Mouse (Mus musculus) forebrain, embryonic 11.5 days (tissue): ENCODE results near the gene 1700025G04Rik. TPM values are rescaled to one million over a fixed set of nuclear protein-coding genes. Genes with fewer than 3 reads are reported as not detected.

Experiments
- ATAC-seq: fragments of 200-750 bp; cut with Nextera tagmentation; replicated peaks from 2 replicates; pipeline ENCODE4 v1.8.0; 2017; ENCODE audit warnings: moderate TSS enrichment; ENCODE audit not compliant: low FRiP score
- DNase-seq: peaks from one replicate; pipeline ENCODE4 v3.0.0-alpha.2; 2017; ENCODE audit warnings: low spot score
- H3K27ac ChIP-seq: fragments of 300-500 bp; sonication (generic); 2 replicates; pipeline ENCODE4 v1.5.1; 2014; ENCODE audit warnings: low read depth, low read length
- H3K27me3 ChIP-seq: fragments of 300-500 bp; sonication (generic); 2 replicates; pipeline ENCODE4 v1.6.1; 2014; ENCODE audit warnings: mild to moderate bottlenecking, low read length, mixed read lengths; ENCODE audit not compliant: control insufficient read depth, insufficient read depth
- H3K36me3 ChIP-seq: fragments of 300-500 bp; sonication (generic); 2 replicates; pipeline ENCODE4 v1.6.1; 2014; ENCODE audit warnings: mild to moderate bottlenecking, low read length, moderate library complexity, mixed read lengths; ENCODE audit not compliant: control insufficient read depth, insufficient read depth
- H3K4me1 ChIP-seq: fragments of 300-500 bp; sonication (generic); replicated peaks from 2 replicates; pipeline ENCODE4 v1.6.1; 2014; ENCODE audit warnings: low read length, mixed read lengths; ENCODE audit not compliant: control insufficient read depth, insufficient read depth
- H3K4me2 ChIP-seq: fragments of 300-500 bp; sonication (generic); 2 replicates; pipeline ENCODE4 v1.6.1; 2014; ENCODE audit warnings: low read depth, mild to moderate bottlenecking, low read length, moderate library complexity, mixed read lengths; ENCODE audit not compliant: severe bottlenecking
- H3K4me3 ChIP-seq: fragments of 300-500 bp; sonication (generic); 2 replicates; pipeline ENCODE4 v1.5.1; 2014; ENCODE audit warnings: low read depth, low read length
- H3K9ac ChIP-seq: fragments of 300-500 bp; sonication (generic); 2 replicates; pipeline ENCODE4 v1.6.1; 2014; ENCODE audit warnings: low read length
- H3K9me3 ChIP-seq: fragments of 300-500 bp; sonication (generic); 2 replicates; pipeline ENCODE4 v1.6.1; 2016; ENCODE audit warnings: low read length, mixed read lengths; ENCODE audit not compliant: control insufficient read depth
- WGBS: fragments of 180-500 bp; shearing (Covaris S2); extraction: QIAGEN DNeasy Blood & Tissue Kit; methylation state at CpG from one replicate; pipeline ENCODE4 v1.1.7; 2014; 5-methylcytosine and 5-hydroxymethylcytosine counted together
- polyA plus RNA-seq: library from polyadenylated mRNA; unstranded; fragments of >200 nt; fragmentation: Nextera tagmentation; extraction: Ambion mirVana; gene quantifications from 2 replicates; pipeline ENCODE4 v1.2.1, GENCODE M21; 2014

1700025G04Rik gene
- polyA plus RNA-seq, 1 experiment from 2014 or later, result 25.6 TPM

DNA sequence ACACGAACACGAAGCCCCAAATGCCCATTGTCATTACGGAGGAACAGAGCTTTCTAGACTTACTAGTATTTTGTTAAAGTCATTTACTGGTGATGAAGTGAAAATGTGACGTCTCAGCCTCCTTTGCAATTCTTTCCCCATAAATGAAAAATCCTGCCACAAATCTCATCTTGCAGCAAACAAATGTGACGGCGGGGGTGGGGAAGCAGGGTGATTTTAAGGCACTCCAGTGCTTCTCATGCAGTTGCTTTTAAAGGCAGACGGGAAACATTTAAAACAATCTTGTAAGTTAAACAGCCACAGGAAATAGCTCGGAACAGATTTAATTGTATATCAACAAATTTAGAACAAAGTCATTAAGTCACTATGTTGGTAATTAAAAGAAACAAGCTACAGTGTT is 163.1 kb downstream of the 1700025G04Rik start:
- Histone ChIP-seq H3K4me3 (no peak overlapping the region), H3K9ac (no peak overlapping the region), H3K27me3 (no peaks in the 10 kb centered on the region), H3K9me3 (no peaks in the 10 kb centered on the region), H3K36me3 (no peaks in the 10 kb centered on the region), H3K4me1 (no peaks in the 10 kb centered on the region), H3K4me2 (no peak overlapping the region), H3K27ac (no peak overlapping the region)
- peak; percentile 41 for DNase-seq
- WGBS, result 88% methylated on average over 8 of the region's 8 CpGs
- no peak for ATAC-seq

DNA sequence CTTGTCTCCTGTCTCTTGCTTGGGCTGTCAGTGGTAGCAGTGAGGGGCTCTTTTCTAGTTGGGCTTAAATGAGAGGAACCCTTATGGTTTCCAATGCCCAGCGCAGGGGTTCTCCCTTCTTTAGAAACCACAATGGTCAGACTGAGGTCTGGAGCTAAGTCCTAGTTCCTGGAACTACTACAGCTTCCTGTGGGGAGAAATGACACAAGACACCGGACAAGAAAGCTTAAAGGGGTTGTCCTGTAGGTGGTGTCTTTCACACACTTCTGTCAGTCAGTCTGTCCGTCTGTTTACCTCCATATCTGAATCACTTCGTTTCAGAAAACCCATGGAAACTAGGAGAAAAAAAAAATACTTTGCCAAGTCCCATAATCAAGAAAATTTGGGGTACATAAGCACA is 163.8 kb downstream of the 1700025G04Rik start:
- DNase-seq (no peak), ATAC-seq (no peak)
- Histone ChIP-seq H3K27ac (no peak overlapping the region), H3K9me3 (no peaks in the 10 kb centered on the region), H3K4me1 (no peaks in the 10 kb centered on the region), H3K9ac (no peak overlapping the region), H3K36me3 (no peaks in the 10 kb centered on the region), H3K4me2 (no peak overlapping the region), H3K4me3 (no peak overlapping the region), H3K27me3 (no peaks in the 10 kb centered on the region)
- WGBS, result 74% methylated on average over 4 of the region's 4 CpGs

DNA sequence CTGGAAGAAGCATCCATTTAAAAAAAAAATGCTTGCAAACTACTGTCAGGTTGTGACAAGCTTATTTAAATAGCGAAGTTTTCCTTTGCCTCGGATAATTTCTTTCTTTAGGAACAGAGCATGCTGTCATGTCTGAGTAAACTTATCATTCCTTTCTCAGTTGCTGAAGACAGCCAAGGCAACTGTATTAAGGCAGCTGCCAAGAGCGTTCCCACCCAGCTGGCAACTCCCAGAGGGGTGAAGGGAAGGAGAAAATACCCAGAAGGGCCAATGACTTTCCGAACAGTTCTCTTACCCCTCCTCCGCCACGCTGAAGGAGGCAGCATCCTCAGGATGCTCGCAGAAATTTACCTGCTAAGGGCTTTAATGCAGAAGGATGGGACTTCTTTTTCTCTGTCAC is 164.2 kb downstream of the 1700025G04Rik start:
- no peak for ATAC-seq
- no peak overlapping the region for H3K9ac ChIP-seq
- H3K4me1 ChIP-seq, result no peaks in the 10 kb centered on the region
- no peaks in the 10 kb centered on the region for H3K36me3 ChIP-seq
- no peaks in the 10 kb centered on the region for H3K9me3 ChIP-seq
- H3K27ac ChIP-seq, result no peak overlapping the region
- 86% methylated on average over 7 of the region's 7 CpGs for WGBS
- no peak overlapping the region for H3K4me2 ChIP-seq
- DNase-seq, result no peak
- no peaks in the 10 kb centered on the region for H3K27me3 ChIP-seq
- no peak overlapping the region for H3K4me3 ChIP-seq

DNA sequence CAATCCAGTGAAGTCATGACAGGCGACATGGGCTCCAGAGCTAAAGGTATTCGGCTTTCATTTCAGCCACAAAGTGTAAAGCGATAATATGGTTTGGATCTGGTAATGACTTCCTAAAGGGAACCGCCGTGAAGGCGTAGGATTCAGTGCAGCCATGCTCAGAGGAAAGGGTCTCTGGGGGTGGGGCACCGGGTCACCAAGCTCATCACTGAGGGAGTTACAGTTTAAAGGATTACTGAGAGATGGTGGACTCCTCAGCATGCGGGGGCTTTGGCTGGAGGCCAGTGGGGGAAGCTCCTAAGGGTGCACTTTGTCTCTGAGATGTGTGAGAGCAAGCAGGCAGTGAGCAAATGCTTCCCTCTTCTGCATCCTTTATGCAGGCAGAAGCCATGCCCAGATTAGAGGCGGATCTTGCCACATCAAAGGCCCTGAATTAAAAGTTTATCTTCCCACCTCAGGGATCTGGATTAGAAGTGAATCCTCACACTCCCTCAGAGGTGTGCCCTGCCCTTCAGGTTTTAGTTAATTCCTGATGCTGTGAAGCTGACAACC is 171.0 kb downstream of the 1700025G04Rik start:
- no peak overlapping the region for H3K27ac ChIP-seq
- ATAC-seq (no peak), DNase-seq (peak; percentile 46)
- no peak overlapping the region for H3K4me2 ChIP-seq
- 73% methylated on average over 9 of the region's 9 CpGs for WGBS
- no peaks in the 10 kb centered on the region for H3K9me3 ChIP-seq
- no peak overlapping the region for H3K9ac ChIP-seq
- H3K4me1 ChIP-seq, result no peaks in the 10 kb centered on the region
- H3K27me3 ChIP-seq, result no peaks in the 10 kb centered on the region
- no peaks in the 10 kb centered on the region; the same call in 1 of the 2 replicates for H3K36me3 ChIP-seq
- no peak overlapping the region for H3K4me3 ChIP-seq

DNA sequence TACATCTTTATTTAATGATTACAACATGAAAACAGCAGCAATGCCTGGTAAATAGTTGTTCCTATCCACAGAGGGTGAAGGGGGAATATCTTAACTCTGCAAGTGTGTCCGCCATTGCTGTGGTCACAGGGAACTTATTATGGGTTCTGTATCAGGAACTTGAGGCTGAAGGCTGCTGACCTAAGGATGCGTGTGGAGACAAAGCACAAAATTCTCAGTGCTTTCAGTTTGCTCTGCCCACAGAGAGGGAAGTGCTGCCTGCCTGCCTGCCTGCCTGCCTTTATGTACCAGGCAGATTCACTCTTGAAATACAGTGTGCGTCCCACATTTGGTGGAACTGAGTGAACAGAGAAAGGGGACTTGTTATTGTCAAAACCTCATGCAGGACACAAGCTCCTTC is 172.2 kb downstream of the 1700025G04Rik start:
- ATAC-seq (no peak), DNase-seq (peak; percentile 17)
- Histone ChIP-seq H3K9me3 (no peaks in the 10 kb centered on the region), H3K9ac (no peak overlapping the region), H3K36me3 (no peaks in the 10 kb centered on the region; the same call in 1 of the 2 replicates), H3K27me3 (no peaks in the 10 kb centered on the region), H3K4me3 (no peak overlapping the region), H3K27ac (no peak overlapping the region), H3K4me1 (no peaks in the 10 kb centered on the region), H3K4me2 (no peak overlapping the region)
- WGBS, result 92% methylated on average over 3 of the region's 3 CpGs

DNA sequence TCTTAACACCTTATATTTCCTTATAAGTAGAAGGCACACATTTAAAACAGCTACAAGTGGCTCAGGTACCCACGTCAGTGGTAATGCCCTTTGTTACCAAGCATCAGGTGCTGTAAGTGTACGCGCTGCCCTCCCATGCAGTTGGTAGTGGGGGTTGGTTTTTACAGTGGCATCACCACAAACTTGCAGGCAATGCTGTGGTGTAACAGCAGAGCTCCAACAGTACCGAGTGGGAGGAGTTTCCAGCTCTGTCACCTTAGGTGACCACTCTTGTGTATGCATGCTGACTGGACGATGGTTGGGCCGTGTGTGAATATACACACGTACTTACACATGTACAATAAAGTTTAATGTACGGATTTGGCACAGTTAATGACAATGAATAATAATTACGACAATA is 175.4 kb downstream of the 1700025G04Rik start:
- Histone ChIP-seq H3K4me2 (no peak overlapping the region), H3K9me3 (no peaks in the 10 kb centered on the region), H3K36me3 (no peaks in the 10 kb centered on the region; the same call in 1 of the 2 replicates), H3K27me3 (no peaks in the 10 kb centered on the region), H3K4me1 (no peaks in the 10 kb centered on the region), H3K9ac (no peak overlapping the region), H3K4me3 (no peak overlapping the region), H3K27ac (no peak overlapping the region)
- no peak for ATAC-seq
- 94% methylated on average over 9 of the region's 9 CpGs for WGBS
- DNase-seq, result peak; percentile 38

DNA sequence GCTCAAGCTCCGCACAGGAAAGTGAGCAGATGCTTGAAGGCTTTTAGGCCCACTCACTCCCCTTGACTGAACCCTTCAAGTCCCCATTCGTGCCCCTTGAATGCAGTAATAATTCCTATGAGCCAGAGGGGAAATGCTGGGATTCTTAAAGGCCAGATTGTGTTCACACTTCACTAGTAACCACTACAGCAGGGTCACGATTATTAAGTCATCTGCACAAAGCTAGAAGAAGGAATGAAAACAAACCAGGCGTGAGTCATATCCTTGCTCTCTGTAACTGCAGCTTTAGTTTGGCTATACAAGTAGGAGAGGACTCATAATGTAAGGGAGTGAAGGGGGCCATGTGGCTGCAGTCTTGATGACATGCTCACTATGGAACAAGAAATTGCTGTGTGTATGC is 182.9 kb downstream of the 1700025G04Rik start:
- Histone ChIP-seq H3K9me3 (no peaks in the 10 kb centered on the region), H3K9ac (no peak overlapping the region), H3K4me3 (no peak overlapping the region), H3K27ac (no peak overlapping the region), H3K4me1 (no peaks in the 10 kb centered on the region), H3K4me2 (no peak overlapping the region), H3K27me3 (no peaks in the 10 kb centered on the region), H3K36me3 (no peaks in the 10 kb centered on the region; the same call in 1 of the 2 replicates)
- ATAC-seq (no peak), DNase-seq (peak; percentile 7)
- 86% methylated on average over 4 of the region's 4 CpGs for WGBS

DNA sequence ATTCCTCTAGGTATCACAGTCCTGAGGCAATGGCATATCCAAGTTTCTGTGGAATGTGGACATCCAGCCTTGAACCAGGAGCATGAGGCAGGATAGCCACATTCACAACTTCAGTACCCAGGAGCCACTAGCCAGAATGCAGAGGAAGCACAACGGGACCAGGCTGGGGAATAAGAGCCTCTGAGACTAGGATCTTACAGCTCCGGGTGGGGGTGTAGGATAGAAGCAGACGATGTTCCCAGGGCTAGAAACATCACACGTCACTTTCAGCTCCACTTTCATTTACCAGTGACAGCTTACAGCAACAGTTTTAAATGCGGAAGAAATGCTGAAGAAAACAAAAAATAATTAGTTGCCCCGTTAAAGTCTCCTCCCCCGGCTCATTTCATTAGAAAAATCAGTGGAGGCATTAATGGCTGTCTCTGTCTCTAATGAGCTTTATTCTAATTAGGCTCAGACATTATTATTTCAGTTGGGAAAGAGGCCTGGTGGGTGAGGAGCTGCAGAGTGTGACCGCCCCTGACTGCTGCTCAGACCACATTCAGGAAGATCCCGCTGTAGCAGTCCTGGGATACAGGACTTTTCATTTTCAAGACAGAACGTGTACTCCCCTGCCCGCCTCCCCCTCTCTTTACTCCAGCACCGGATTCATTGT is 189.1 kb downstream of the 1700025G04Rik start:
- no peak overlapping the region for H3K4me2 ChIP-seq
- ATAC-seq, result peak; percentile 85
- no peak overlapping the region for H3K27ac ChIP-seq
- H3K27me3 ChIP-seq, result no peaks in the 10 kb centered on the region
- 42% methylated on average over 12 of the region's 12 CpGs for WGBS
- H3K4me1 ChIP-seq, result peaks cover 5% of the 10 kb centered on the region; the same call in 1 of the 2 replicates
- H3K36me3 ChIP-seq, result no peaks in the 10 kb centered on the region
- H3K9ac ChIP-seq, result no peak overlapping the region
- H3K9me3 ChIP-seq, result no peaks in the 10 kb centered on the region
- H3K4me3 ChIP-seq, result no peak overlapping the region
- peak; percentile 55 for DNase-seq

DNA sequence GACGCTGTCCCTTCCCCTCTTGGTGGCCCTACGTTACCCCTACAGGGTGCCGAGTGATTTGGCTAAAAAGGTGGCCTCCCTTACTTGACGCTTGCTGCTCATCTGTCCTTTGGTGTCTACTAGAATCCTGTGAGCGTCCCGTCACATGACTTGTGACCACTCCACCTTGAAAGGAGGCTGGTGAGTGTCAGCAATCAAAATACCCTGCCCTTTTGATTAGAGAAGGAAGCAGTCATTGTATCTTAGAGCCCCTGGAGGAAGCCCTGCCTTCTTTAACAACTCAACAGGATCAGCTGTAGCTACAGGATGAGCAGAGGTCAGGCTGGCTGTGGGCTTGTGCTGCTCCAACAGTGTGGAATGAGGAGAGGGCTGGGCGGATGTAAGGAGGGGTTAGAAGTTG is 190.0 kb downstream of the 1700025G04Rik start:
- Histone ChIP-seq H3K36me3 (no peaks in the 10 kb centered on the region), H3K4me1 (peaks cover 5% of the 10 kb centered on the region; the same call in 1 of the 2 replicates), H3K27me3 (no peaks in the 10 kb centered on the region), H3K9ac (no peak overlapping the region), H3K9me3 (no peaks in the 10 kb centered on the region), H3K27ac (no peak overlapping the region), H3K4me2 (no peak overlapping the region), H3K4me3 (no peak overlapping the region)
- 87% methylated on average over 7 of the region's 7 CpGs for WGBS
- ATAC-seq, result no peak
- peak; percentile 13 for DNase-seq
